Mouse (Mus musculus) induced T-regulatory cell, adult 2 months (primary cell): ENCODE results near the gene Cd200r4.

Experiments used
- DNase-seq: peaks from one replicate; pipeline ENCODE4 v3.0.0-alpha.2; 2012; ENCODE audit warnings: low read depth

The Cd200r4 gene

GRCm38 (mm10) chr16:44876625-44877024 is 65.1 kb downstream of the Cd200r4 start:
- no peak for DNase-seq

DNA sequence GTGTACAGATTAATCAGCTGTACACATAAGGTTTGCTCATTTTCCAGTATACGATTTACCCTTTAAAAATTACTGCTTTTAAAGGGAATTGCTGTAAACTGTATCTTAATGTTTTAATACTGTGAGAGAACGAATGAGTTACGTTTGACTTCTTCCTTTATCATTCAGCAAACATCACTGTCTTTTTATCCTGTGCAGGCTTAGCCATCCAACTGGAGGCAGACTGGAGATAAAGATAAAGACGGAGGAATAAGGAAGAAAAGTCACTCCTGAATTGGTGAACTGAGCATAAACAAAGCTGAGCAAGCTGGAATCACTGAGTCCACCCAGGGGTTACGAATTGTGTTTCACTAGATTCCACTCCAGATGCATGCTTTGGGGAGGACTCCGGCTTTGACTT is 66.1 kb downstream of the Cd200r4 start:
- DNase-seq: no peak
